Mouse (Mus musculus): ENCODE measurements around the gene Tbx3.

Gene Tbx3

GRCm38 (mm10) chr5:119676245-119676644 is 5.8 kb downstream of the Tbx3 start:
- no peak for ATAC-seq (ENCODE audit: insufficient number of reproducible peaks, low FRiP score, low TSS enrichment)

- ATAC-seq (ENCODE audit: insufficient number of reproducible peaks, low FRiP score, low TSS enrichment) = no peak
These were observed 8.0 kb downstream of the Tbx3 start for GRCm38 (mm10) chr5:119678516-119678915.

- ATAC-seq (ENCODE audit: insufficient number of reproducible peaks, low FRiP score, low TSS enrichment) = no peak
These were observed 8.6 kb downstream of the Tbx3 start for GRCm38 (mm10) chr5:119679084-119679483.

GRCm38 (mm10) chr5:119679614-119680328 is 9.3 kb downstream of the Tbx3 start:
- ATAC-seq (ENCODE audit: insufficient number of reproducible peaks, low FRiP score, low TSS enrichment) = no peak

GRCm38 (mm10) chr5:119680329-119681010 is 10.0 kb downstream of the Tbx3 start:
- ATAC-seq (ENCODE audit: insufficient number of reproducible peaks, low FRiP score, low TSS enrichment) = no peak

GRCm38 (mm10) chr5:119681011-119681832 is 10.8 kb downstream of the Tbx3 start:
- no peak for ATAC-seq (ENCODE audit: insufficient number of reproducible peaks, low FRiP score, low TSS enrichment)

GRCm38 (mm10) chr5:119681833-119682210 is 11.4 kb downstream of the Tbx3 start:
- ATAC-seq (ENCODE audit: insufficient number of reproducible peaks, low FRiP score, low TSS enrichment) = no peak

DNA sequence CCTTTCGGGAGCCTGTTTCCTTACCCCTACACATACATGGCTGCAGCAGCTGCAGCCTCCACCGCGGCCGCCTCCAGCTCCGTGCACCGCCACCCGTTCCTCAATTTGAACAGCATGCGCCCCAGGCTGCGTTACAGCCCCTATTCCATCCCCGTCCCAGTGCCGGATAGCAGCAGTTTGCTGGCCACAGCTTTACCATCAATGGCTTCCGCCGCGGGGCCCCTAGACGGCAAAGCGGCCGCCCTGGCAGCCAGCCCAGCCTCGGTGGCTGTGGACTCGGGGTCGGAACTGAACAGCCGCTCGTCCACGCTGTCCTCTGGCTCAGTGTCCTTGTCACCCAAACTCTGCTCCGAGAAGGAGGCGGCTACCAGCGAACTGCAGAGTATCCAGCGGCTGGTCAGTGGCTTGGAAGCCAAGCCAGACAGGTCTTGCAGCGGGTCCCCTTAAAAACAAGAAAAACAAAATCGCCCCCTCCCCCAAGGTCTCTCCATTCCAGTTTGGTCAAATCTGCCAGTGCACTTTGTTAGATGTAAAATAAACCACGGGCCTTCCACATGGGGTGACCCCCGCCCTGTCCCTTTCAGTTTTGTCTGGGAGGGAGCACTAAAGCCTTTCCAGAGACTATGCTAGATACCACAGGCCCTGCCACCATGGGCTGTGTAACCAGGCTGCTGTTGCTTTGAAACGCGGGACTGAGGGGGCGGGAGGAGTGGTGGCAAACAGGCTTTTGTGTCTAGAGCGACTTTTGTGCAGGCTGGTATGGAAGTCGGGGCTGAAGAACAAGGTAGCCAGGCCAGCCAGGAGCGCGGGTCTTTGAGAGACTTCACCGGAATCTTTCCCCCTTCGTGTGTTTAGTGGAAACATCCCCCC is 12.4 kb downstream of the Tbx3 start:
- ATAC-seq (ENCODE audit: insufficient number of reproducible peaks, low FRiP score, low TSS enrichment) = no peak

GRCm38 (mm10) chr5:119683861-119684260 is 13.4 kb downstream of the Tbx3 start:
- no peak for ATAC-seq (ENCODE audit: insufficient number of reproducible peaks, low FRiP score, low TSS enrichment)

GRCm38 (mm10) chr5:119684701-119685391 is 14.4 kb downstream of the Tbx3 start:
- ATAC-seq (ENCODE audit: insufficient number of reproducible peaks, low FRiP score, low TSS enrichment) = no peak

DNA sequence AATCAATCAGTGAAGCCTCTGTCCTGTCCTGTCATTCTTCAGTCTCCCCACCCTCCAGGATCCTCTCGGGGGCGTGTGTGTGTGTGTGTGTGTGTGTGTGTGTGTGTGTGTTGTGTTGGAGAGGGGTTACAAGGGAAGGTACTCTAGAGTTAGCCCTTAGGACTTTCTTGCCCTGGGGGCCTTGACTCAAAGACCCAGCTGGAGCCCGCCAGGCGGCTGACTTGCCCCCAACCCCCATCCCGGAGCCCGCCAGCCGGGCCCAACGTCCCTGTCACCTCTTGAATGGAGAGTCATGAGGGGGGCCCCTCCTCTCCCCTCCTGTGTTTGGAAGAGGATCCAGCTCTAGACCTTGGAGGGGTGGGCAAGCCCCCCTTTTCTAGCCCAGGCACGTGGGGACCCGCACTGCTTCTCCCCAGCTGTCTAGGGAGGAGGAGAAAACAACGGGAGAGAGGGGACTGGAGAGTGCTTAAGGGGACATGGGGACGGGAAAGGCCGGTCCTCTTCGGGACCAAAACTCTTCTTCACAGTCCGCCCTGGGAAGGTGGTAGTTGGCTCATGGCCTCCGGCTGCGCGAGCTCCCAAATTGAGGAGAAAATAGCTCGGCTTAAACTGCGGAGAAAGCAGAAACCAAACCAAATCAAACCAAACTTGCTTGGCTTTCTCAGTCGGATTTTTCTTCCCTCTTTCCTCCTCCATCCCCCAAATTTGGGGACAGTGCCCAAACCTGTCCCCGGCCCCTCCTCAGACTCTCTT is 15.2 kb downstream of the Tbx3 start:
- ATAC-seq (ENCODE audit: insufficient number of reproducible peaks, low FRiP score, low TSS enrichment) = no peak

DNA sequence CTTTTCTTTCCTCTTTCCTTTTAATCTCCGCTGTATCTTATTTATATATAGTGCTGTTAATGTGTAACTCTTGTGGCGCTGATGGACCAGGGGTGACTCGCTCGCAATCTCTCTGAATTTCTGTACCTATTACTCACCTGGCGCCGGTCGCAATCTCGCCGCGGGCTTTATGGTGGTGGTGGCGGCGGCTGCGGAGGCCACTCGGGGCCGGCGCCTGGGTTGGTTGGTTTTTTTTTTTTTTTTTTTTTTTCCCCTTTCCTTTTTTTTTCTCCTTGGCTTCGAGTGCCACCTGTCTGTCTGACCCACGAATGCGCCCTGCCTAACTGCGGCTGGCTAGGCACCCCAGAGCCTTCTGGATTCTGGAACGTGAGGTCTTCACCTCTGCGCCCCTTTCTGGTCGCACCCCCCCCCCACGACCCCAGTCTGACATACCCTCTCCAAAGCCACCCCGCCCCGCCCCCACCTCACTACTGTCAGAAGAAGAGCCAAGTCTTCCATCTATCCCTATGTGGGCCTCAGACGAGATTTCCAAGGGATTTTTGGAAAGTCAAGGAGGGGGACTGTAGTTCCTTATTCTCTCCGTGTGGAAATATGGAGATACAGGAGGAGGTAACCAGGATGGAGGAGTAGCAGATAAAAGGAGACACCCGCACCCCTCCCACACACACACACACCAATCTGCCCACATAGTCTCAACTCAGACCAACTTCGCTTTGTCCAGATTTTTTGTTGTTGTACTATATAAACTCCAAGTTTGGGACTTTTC is 15.9 kb downstream of the Tbx3 start:
- ATAC-seq (ENCODE audit: insufficient number of reproducible peaks, low FRiP score, low TSS enrichment) = no peak

GRCm38 (mm10) chr5:119687005-119687855 is 16.8 kb downstream of the Tbx3 start:
- no peak for ATAC-seq (ENCODE audit: insufficient number of reproducible peaks, low FRiP score, low TSS enrichment)

GRCm38 (mm10) chr5:119687856-119688206 is 17.4 kb downstream of the Tbx3 start:
- ATAC-seq (ENCODE audit: insufficient number of reproducible peaks, low FRiP score, low TSS enrichment) = no peak

DNA sequence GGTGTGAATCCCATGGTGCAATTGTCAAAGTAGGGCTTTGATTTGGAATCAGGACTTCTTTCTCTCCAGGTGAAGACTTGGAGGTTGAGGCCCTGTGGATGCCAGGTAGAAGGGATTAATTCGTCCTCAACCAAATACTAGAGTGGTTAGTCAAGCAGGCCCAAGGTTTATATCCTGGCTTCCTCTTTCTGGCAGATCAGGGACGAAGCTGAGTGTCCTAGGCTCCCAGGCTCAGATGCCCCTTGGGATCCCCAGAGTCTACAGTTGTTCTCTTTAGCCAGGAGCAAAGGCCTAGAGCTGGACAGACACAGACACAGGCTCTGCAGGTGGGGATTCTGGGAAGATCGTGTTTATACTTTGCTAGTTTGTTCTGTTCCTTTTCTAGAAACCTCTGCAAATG is 17.8 kb downstream of the Tbx3 start:
- ATAC-seq (ENCODE audit: insufficient number of reproducible peaks, low FRiP score, low TSS enrichment) = no peak

DNA sequence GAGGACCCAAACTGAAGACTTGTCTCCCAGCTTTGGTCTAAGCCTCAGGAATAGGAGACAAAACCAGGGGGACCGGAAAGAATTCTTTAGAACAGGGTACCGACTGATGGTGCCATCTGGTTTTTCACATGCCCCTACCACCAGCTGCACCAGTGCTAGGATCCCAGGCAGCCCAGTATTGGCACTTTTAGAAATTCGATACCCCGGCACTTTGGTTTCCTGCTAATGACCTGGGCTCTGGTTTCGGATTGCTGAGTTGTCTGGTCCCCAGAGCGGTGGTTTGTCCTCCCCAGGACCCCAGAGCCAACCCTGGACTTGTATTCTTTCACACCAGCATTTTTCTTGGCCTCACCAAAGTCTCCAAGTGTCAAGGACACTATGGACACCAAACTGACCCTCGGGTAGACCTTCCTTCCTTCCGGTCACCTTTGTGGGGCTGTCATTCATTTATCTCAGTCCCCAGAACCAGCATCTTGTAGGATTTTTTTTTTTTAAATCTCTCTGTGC is 18.5 kb downstream of the Tbx3 start:
- no peak for ATAC-seq (ENCODE audit: insufficient number of reproducible peaks, low FRiP score, low TSS enrichment)

- ATAC-seq (ENCODE audit: insufficient number of reproducible peaks, low FRiP score, low TSS enrichment) = no peak
These were observed 19.0 kb downstream of the Tbx3 start for GRCm38 (mm10) chr5:119689501-119689900.

Data from cerebellum, adult (tissue).